Mouse (Mus musculus) ES-E14 (cell line): ENCODE results near the gene Wdr62. TPM values are rescaled to one million over a fixed set of nuclear protein-coding genes. Genes with fewer than 3 reads are reported as not detected.
A peak's percentile ranks its signal among the peaks of the same experiment; 100 is the strongest.

ENCODE experiments used
- DNase-seq: peaks from one replicate; pipeline ENCODE4 v3.0.0-alpha.2; 2013; ENCODE audit warnings: low read depth, low spot score
- H3K27ac ChIP-seq: 2 replicates; pipeline ENCODE4 v1.5.1; 2012; ENCODE audit warnings: low read depth, mild to moderate bottlenecking, low read length, moderate library complexity, mixed read lengths; ENCODE audit not compliant: poor library complexity, insufficient read depth, severe bottlenecking
- H3K36me3 ChIP-seq: 2 replicates; pipeline ENCODE4 v1.6.1; 2012; ENCODE audit warnings: mild to moderate bottlenecking, low read length, moderate library complexity, mixed read lengths; ENCODE audit not compliant: control insufficient read depth, poor library complexity, insufficient read depth, severe bottlenecking
- H3K4me1 ChIP-seq, 2 experiments: fragments of 150-350 bp in 1 of 2; sonication (generic) in 1 of 2; 2 replicates each; pipeline ENCODE4 v1.6.1; 2012; ENCODE audit warnings: low read length in 2 of 2, mild to moderate bottlenecking in 1 of 2, mixed read lengths in 1 of 2; ENCODE audit not compliant: control insufficient read depth in 2 of 2, insufficient read depth in 2 of 2, poor library complexity in 1 of 2
- H3K4me3 ChIP-seq, 2 experiments: fragments of 150-350 bp in 1 of 2; sonication (generic) in 1 of 2; 2 replicates each; pipeline ENCODE4 v1.5.1; 2012; ENCODE audit warnings: low read length in 2 of 2, low read depth in 1 of 2, mild to moderate bottlenecking in 1 of 2, mixed read lengths in 1 of 2; ENCODE audit not compliant: insufficient read depth in 1 of 2, poor library complexity in 1 of 2, severe bottlenecking in 1 of 2
- H3K9ac ChIP-seq: 2 replicates; pipeline ENCODE4 v1.6.1; 2012; ENCODE audit warnings: low read depth, mild to moderate bottlenecking, low read length, mixed read lengths; ENCODE audit not compliant: poor library complexity, insufficient read depth, severe bottlenecking
- H3K9me3 ChIP-seq: fragments of 150-350 bp; sonication (generic); 2 replicates; pipeline ENCODE4 v1.6.1; 2012; ENCODE audit warnings: low read depth, mild to moderate bottlenecking, low read length; ENCODE audit not compliant: control insufficient read depth, insufficient read depth
- CHD2 ChIP-seq: IDR thresholded peaks from 2 replicates; pipeline ENCODE4 v1.6.1; 2014; ENCODE audit warnings: mild to moderate bottlenecking, low read depth, low read length, inconsistent platforms
- HCFC1 ChIP-seq: IDR thresholded peaks from 2 replicates; pipeline ENCODE4 v1.6.1; 2012; ENCODE audit warnings: low read length, inconsistent platforms, borderline replicate concordance; ENCODE audit not compliant: insufficient read depth
- MAFK ChIP-seq: IDR thresholded peaks from 2 replicates; pipeline ENCODE4 v1.6.1; 2014; ENCODE audit warnings: mild to moderate bottlenecking, low read depth, low read length, inconsistent platforms; ENCODE audit not compliant: insufficient read depth
- ZC3H11A ChIP-seq: IDR thresholded peaks from 2 replicates; pipeline ENCODE4 v1.6.1; 2012; ENCODE audit warnings: low read depth, mild to moderate bottlenecking, inconsistent platforms, low read length, borderline replicate concordance
- ZNF384 ChIP-seq: IDR thresholded peaks from 2 replicates; pipeline ENCODE4 v1.6.1; 2012; ENCODE audit warnings: low read depth, low read length, inconsistent platforms
- in situ Hi-C, 2 experiments: fragments of 600-800 bp; cut with MboI; formaldehyde crosslinking; loops; one replicate each; pipeline ENCODE4 v1.15.1; 2025; ENCODE audit warnings: low sequenced_read_pairs in 2 of 2, inconsistent platforms in 1 of 2; ENCODE audit not compliant: unreplicated experiment in 2 of 2
- total RNA-seq: library from RNA; depleted of rRNA; stranded (reverse); fragments of 300-350 nt; gene quantifications from 2 replicates; pipeline ENCODE4 v1.2.3, GENCODE M21; 2012

The Wdr62 gene
- total RNA-seq, 1 experiment = 21.6 TPM

- peak; percentile 86 for DNase-seq
- no peak for TF ChIP-seq MAFK
- no peak for TF ChIP-seq ZC3H11A
- TF ChIP-seq ZNF384 = no peak
- no peak for TF ChIP-seq HCFC1
- TF ChIP-seq CHD2 = no peak
- H3K9me3 ChIP-seq = no peaks in the 10 kb centered on the region
- H3K36me3 ChIP-seq = peaks cover 4% of the 10 kb centered on the region
- H3K4me1 ChIP-seq = peaks cover 2 to 6% of the 10 kb centered on the region in 2 experiments; a peak in 2 of 4 replicates
- in situ Hi-C loops = no loop called here
- no peak overlapping the region; the same call in 1 of the 2 replicates for H3K27ac ChIP-seq
- peak overlapping the region; percentile 82 to 86 for H3K4me3 ChIP-seq
- no peak overlapping the region for H3K9ac ChIP-seq
Measured at GRCm38 (mm10) chr7:30279536-30279935, 683 bp downstream of the Wdr62 start.

DNA sequence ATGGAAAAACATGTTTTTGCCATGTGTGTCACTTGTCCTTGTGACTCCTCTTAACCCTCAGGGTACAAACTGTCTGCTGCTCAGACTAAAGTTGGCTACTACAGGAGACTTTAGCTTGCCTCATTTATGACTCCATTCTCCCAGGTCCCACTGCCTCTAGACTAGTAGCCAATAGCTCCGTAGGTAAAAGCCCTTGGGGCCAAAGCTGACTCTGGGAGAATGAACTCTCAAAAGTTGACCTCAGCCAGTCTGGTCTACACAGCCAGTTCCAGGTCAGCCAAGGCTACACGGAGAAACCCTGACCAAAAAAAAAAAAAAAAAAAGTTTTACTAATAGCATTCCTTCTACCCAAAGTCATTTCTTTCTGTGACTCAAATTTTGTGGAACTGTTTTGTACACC lies 1.3 kb downstream of the Wdr62 start:
- Histone ChIP-seq H3K9ac (no peak overlapping the region), H3K36me3 (peaks cover 5% of the 10 kb centered on the region), H3K27ac (peak overlapping the region; percentile 20; the same call in 1 of the 2 replicates), H3K4me1 (peaks cover 2 to 6% of the 10 kb centered on the region in 2 experiments; a peak in 2 of 4 replicates), H3K4me3 (peak overlapping the region; percentile 82 to 86; a peak in 3 of 4 replicates), H3K9me3 (no peaks in the 10 kb centered on the region)
- in situ Hi-C loops = no loop called here
- no peak for TF ChIP-seq HCFC1
- no peak for TF ChIP-seq CHD2
- no peak for TF ChIP-seq ZNF384
- no peak for TF ChIP-seq MAFK
- TF ChIP-seq ZC3H11A = no peak
- DNase-seq = no peak

- Histone ChIP-seq H3K9me3 (no peaks in the 10 kb centered on the region), H3K9ac (no peak overlapping the region), H3K36me3 (peaks cover 37% of the 10 kb centered on the region), H3K4me1 (peaks cover 0 to 4% of the 10 kb centered on the region in 2 experiments; a peak in 1 of 4 replicates), H3K4me3 (no peak overlapping the region), H3K27ac (no peak overlapping the region)
- in situ Hi-C loops = no loop called here
- TF ChIP-seq ZC3H11A (no peak), CHD2 (no peak), ZNF384 (no peak), HCFC1 (no peak), MAFK (no peak)
- DNase-seq = no peak
Measured at GRCm38 (mm10) chr7:30274383-30274782, 5.8 kb downstream of the Wdr62 start.

GRCm38 (mm10) chr7:30269641-30270040 lies 10.6 kb downstream of the Wdr62 start:
- TF ChIP-seq CHD2 (no peak), ZNF384 (no peak), HCFC1 (no peak)
- Histone ChIP-seq H3K36me3 (peaks cover 56% of the 10 kb centered on the region), H3K4me1 (peaks cover 0 to 22% of the 10 kb centered on the region in 2 experiments; a peak in 2 of 4 replicates), H3K4me3 (no peak overlapping the region), H3K27ac (no peak overlapping the region), H3K9me3 (no peaks in the 10 kb centered on the region), H3K9ac (no peak overlapping the region)
- in situ Hi-C loops = no loop called here
- no peak for DNase-seq

GRCm38 (mm10) chr7:30266780-30267179 lies 13.4 kb downstream of the Wdr62 start:
- Histone ChIP-seq H3K4me3 (no peak overlapping the region), H3K36me3 (peaks cover 58% of the 10 kb centered on the region), H3K4me1 (peaks cover 0 to 22% of the 10 kb centered on the region in 2 experiments; a peak in 2 of 4 replicates), H3K9me3 (no peaks in the 10 kb centered on the region), H3K27ac (peak overlapping the region; percentile 71), H3K9ac (peak overlapping the region; percentile 18; the same call in 1 of the 2 replicates)
- DNase-seq = peak; percentile 51
- in situ Hi-C loops = no loop called here
- TF ChIP-seq HCFC1 (no peak), CHD2 (no peak), MAFK (no peak)
